Mouse (Mus musculus): ENCODE results near the gene Rragc.

DNA sequence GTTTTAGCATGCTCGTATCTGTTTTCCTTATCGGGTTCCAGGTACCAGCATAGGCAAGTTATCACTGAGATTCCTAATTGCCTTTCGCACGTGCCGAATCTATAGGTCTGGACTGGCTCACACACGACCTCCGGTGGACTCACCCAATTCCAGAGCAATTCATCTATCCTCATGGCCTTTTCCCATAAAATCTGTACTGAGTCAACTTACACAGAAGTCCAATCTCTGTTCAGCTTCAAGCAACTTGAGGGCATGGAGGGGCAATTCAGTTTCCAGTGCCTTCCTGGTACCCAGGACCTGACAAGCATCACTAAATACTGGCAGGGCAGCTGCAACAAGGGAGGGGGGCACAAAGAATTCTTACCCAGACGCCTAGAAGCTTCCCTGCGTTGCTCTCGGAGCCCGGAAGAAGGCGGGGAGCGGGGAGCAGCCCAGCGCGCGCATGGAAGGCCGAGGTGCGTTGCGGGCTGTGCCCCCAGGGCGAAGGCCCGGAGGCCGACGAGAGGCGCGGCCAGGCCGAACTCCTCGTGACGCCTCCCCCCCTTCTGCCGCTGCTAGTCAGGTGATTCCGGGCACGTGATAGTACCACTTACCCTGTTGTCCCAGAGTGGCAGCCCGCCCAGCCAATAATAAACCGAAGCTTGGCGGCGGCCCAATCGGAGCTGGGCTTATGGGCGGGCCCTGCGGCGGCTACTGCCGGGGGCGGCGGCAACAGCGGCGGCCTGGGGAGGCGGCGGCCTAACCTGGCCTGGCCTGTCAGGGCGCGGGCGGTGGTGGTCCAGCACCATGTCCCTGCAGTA, at the start of gene Rragc:
- no peak for TF ChIP-seq CTCF (IDR thresholded peaks at IDR 0.05; ENCODE audit: extremely low read depth, insufficient read depth, insufficient read length, insufficient replicate concordance)
- TF ChIP-seq POLR2A (IDR thresholded peaks at IDR 0.05; ENCODE audit: low read depth, low read length), result peak; percentile 61

All from spleen, adult 2 months (tissue).